Mouse (Mus musculus): ENCODE measurements around the gene Manbal.

GRCm38 (mm10) chr2:157375051-157375450 lies 7.7 kb downstream of the Manbal start:
- TF ChIP-seq POLR2A (IDR thresholded peaks at IDR 0.05; ENCODE audit: control insufficient read depth, extremely low read depth, insufficient read depth, low read length, poor library complexity) (no peak), CTCF (IDR thresholded peaks at IDR 0.05; ENCODE audit: borderline replicate concordance, control insufficient read depth, extremely low read depth, insufficient read depth, low read length, poor library complexity) (no peak)

Measured in thymus, adult 2 months (tissue).